Mouse (Mus musculus) layer of hippocampus, adult 18-20 months (tissue): ENCODE data around the gene Cd44. TPM values are rescaled to one million over a fixed set of nuclear protein-coding genes. Genes with fewer than 3 reads are reported as not detected.

Source experiments
- DNase-seq, 2 experiments: peaks; one replicate each; pipeline ENCODE4 v3.0.0; 2022; ENCODE audit warnings: low spot score in 2 of 2
- long read RNA-seq: library from polyadenylated mRNA; stranded (forward); transcript quantifications from one replicate; pipeline ENCODE4 v2.0.0, GENCODE M21; 2021
- total RNA-seq, 2 experiments: library from RNA; stranded (reverse); gene quantifications; 2 replicates each; pipeline ENCODE4 v1.2.3; 2021

Gene Cd44
- 1 to 10 TPM; 3.5 to 4.0 TPM for total RNA-seq
- long read RNA-seq: 0 reads

- DNase-seq: peak in 1 of 2 experiments; percentile 11
Measured at GRCm38 (mm10) chr2:102900875-102901827, at the start of gene Cd44. Gene Cd44, minus strand, starts transcription at chr2:102901665.

DNA sequence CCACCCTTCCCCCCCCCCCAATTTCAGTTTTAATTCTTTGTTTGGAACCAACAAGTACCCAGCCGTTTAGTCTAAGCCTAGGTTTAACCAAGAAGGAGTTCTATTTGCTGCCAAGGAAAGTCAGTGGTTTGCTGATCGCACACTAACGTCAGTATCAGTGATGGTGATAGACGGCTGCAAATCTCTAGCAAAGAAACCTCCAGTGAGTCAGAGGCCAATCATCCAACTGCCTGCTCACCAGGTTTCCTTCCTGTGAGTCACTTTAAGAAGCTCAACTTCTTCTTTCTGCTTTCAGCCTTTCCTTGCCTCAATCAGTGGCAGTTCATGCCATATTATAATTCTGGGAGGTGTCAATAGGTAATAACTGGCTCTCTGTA lies 47.0 kb upstream of the Cd44 start:
- DNase-seq: no peak

- no peak for DNase-seq
Measured at GRCm38 (mm10) chr2:102947846-102948480, 46.5 kb upstream of the Cd44 start.

DNA sequence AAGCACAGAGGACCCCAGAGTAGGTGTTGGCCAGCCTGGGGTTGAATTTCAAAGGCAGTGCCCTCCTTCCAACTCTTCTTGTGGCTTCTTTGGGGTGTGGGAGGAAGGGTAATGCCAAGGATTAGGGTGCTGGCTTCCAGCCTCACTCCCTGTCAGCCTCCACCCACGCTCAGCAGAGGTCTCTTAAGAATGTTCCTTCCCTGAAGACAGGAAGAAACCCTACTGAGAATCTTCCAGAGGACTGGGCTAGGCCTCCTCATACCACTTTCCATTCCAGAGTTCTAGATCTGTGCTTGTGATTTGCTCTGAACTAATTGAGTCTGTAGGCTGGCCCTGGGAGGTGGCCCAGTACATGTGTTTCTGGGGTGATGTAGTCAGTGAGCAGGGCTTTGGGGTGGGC lies 43.6 kb upstream of the Cd44 start:
- DNase-seq: no peak

DNA sequence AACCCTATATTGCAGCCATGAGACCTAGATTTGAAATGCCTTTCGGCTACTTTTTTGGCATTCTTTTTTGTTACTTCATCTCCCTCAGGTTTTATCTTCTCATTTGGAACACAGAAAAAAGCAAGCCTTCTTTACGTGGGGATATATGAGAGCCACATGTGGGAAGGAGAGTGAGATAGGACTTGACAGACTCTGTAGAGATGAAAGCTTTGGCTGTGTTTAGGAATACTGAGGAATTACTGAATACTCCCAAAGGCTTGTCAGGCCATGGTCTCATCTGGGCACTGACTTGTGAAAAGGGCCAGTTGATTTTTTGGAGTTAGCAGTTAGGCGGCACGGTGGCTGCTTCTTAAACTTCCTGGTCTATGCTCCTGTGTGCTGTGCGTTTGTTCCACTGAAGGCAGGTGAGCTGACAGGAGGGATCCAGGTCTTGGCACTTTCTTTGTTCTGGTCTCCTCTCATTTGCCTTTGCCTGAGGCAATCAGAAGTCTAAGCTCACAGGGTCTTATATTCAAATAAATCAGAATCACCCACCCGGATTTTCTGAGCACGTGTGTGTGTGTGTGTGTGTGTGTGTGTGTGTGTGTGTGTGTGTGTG lies 43.0 kb upstream of the Cd44 start:
- DNase-seq: no peak

DNA sequence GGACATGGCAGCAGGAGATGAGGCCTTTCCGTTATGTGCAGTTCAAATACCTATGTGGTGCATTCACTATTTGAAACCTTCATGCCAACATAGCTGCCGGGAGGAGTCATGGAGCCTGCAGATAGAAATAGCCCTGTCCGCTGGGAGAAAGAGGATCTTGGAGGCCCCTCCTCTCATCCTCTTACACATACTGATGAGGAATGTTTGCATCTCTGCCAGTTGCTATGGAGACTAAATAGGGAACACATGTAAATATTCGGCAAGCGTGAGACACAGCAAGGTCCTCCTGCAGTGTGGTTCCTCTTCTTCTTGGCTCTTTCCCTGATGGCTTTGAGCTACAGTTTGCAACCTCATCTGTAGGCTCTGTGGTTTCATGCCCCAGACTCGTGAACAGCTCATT lies 42.5 kb upstream of the Cd44 start:
- peak; percentile 13 to 24 for DNase-seq

GRCm38 (mm10) chr2:102942782-102943080 lies 41.3 kb upstream of the Cd44 start:
- DNase-seq: peak in 1 of 2 experiments; percentile 41

GRCm38 (mm10) chr2:102941937-102942781 lies 40.7 kb upstream of the Cd44 start:
- no peak for DNase-seq

DNA sequence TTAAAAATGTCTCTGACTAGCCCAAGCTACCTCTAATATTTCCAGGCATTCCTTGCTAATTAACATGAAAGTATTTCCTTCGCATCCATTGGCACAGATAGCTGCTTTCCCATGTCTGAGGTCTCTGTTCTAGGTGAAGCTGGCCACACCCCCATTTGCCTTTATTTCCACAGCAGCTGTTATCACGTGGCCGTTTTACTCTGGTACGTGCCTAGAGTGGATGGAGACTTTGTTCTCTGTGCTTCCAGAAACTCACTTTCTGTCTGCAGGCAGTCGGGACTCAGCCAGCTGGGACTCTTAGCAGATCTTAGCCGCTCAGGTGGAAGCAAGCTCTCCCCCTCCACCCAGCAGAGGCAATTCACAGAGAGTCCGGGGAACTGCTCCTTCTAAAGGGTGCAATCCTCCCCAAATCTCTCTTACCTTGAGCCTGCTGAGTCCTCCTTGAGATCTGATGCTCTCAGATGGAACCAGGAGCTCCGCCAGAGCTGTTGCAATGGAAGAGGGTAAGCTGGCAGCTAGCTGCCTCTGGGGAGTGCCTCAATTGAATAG lies 39.4 kb upstream of the Cd44 start:
- no peak for DNase-seq

DNA sequence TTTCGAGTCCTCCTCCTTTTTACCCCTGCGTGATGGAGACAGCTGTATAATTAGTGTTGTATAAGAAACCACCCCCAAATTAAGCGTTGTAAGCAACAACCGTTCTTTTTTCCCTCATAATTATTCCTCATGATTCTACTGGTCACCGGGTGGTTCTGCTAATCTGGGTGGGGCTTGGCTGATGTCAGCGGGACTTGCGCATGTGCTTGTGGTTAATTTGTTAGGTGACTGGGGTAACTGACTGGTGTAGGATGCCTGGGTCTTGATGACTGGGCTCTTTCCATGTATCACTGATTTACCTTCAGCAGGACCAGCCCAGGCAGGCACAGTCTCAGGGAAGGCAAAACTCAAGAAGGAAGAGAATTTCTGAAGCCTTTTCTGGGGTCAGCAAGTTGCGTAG lies 38.7 kb upstream of the Cd44 start:
- DNase-seq: no peak

GRCm38 (mm10) chr2:102936886-102937285 lies 35.4 kb upstream of the Cd44 start:
- no peak for DNase-seq

GRCm38 (mm10) chr2:102934834-102935233 lies 33.4 kb upstream of the Cd44 start:
- DNase-seq: no peak

DNA sequence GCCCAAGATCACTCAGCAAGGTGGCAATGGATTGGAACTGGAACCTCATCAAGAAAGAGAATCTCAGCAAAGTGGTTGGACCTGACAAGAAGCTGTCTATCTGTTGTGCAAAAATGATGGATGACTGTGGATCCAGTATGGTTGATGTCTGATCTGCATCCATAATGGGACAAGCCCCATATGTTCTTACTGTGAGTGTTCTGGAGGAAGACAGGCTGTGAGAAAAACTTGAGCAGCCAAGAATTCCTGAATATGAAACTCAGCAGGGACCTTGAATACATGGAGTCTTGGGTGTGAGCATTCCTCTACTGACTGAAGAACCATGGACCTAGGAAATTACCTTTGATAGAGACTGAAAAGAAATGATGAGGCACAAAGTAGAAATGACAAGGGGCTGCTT lies 32.3 kb upstream of the Cd44 start:
- no peak for DNase-seq

- DNase-seq: no peak
Measured at GRCm38 (mm10) chr2:102933142-102933541, 31.7 kb upstream of the Cd44 start.

DNA sequence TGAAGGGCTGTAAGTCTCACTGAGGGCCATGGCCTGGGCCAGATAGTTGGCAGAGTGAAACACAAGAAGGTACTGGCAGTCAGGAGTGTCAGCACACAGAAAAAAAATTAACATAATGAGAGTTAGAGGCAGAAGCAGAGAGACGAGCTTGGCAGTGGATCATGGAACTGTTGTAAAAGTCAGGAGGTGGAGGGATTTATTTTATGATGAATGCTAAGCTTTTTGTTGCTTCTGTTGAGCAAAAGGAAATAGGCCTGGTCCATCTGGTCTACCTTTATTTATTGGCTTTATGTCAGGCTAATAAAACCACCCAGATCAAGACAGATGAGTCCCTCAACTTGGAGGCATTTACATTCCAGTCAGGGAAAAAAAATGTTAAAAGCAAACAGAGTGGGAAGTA lies 31.2 kb upstream of the Cd44 start:
- peak in 1 of 2 experiments; percentile 25 for DNase-seq

GRCm38 (mm10) chr2:102928211-102928610 lies 26.7 kb upstream of the Cd44 start:
- no peak for DNase-seq

DNA sequence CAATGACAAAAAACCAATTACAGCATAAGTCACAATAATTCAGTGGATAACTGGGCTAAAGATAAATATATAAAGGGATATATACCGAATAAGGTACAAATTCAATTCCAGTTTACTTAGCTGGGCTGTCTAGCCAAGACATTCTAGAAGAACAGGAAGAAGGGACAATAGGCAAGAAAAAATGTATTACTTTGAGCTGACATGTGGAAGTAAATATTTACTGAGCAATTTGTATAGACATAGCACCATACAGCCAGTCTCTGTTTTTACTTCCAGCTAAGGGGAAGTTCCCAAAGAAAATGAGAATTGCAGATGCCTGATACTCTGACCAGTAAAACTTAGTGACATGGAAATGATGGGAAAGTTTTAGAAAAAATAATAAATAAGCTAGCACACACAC lies 23.0 kb upstream of the Cd44 start:
- no peak for DNase-seq

GRCm38 (mm10) chr2:102923682-102924081 lies 22.2 kb upstream of the Cd44 start:
- no peak for DNase-seq

- no peak for DNase-seq
Measured at GRCm38 (mm10) chr2:102922066-102922465, 20.6 kb upstream of the Cd44 start.

GRCm38 (mm10) chr2:102918301-102918700 lies 16.8 kb upstream of the Cd44 start:
- DNase-seq: no peak

GRCm38 (mm10) chr2:102916596-102916995 lies 15.1 kb upstream of the Cd44 start:
- DNase-seq: peak in 1 of 2 experiments; percentile 16
